Mouse (Mus musculus): ENCODE measurements around the gene Ephb1. TPM values are rescaled to one million over a fixed set of nuclear protein-coding genes. Genes with fewer than 3 reads are reported as not detected.

Gene Ephb1
- polyA plus RNA-seq, 1 experiment from 2014 or later: 38.8 TPM

- Histone ChIP-seq H3K4me2 (no peak overlapping the region), H3K9ac (replicated peaks) (no peak overlapping the region), H3K4me3 (replicated peaks) (no peak overlapping the region), H3K27me3 (replicated peaks) (no peaks in the 10 kb centered on the region), H3K9me3 (replicated peaks) (no peaks in the 10 kb centered on the region), H3K27ac (replicated peaks) (no peak overlapping the region), H3K4me1 (peaks cover 16% of the 10 kb centered on the region), H3K36me3 (no peaks in the 10 kb centered on the region)
- ATAC-seq (ENCODE audit: low FRiP score): no peak
- WGBS: 83% methylated on average over 4 of the region's 4 CpGs
Measured at GRCm38 (mm10) chr9:102300985-102301384, 53.5 kb downstream of the Ephb1 start.

GRCm38 (mm10) chr9:102298741-102299140 is 55.8 kb downstream of the Ephb1 start:
- WGBS: 60% methylated on average over 8 of the region's 8 CpGs
- Histone ChIP-seq H3K27me3 (replicated peaks) (no peaks in the 10 kb centered on the region), H3K27ac (replicated peaks) (no peak overlapping the region)

GRCm38 (mm10) chr9:102297986-102298385 is 56.5 kb downstream of the Ephb1 start:
- H3K4me1 ChIP-seq: 0 out of 2 replicates have a peak, but pooled peaks cover 6% of the 10 kb centered on the region
- ATAC-seq (ENCODE audit: low FRiP score): no peak
- H3K36me3 ChIP-seq: no peaks in the 10 kb centered on the region
- no peak overlapping the region for H3K4me2 ChIP-seq
- H3K27me3 ChIP-seq (replicated peaks): no peaks in the 10 kb centered on the region
- WGBS: 72% methylated on average over 5 of the region's 5 CpGs
- H3K27ac ChIP-seq (replicated peaks): no peak overlapping the region
- no peak overlapping the region for H3K4me3 ChIP-seq (replicated peaks)
- no peak overlapping the region for H3K9ac ChIP-seq (replicated peaks)
- H3K9me3 ChIP-seq (replicated peaks): no peaks in the 10 kb centered on the region

More at GRCm38 (mm10) chr9:102298741-102299140, 55.8 kb downstream of the Ephb1 start:
- H3K4me1 ChIP-seq: peaks cover 7% of the 10 kb centered on the region; the same call in 1 of the 2 replicates
- no peak for ATAC-seq (ENCODE audit: low FRiP score)
- H3K4me2 ChIP-seq: no peak overlapping the region
- no peak overlapping the region for H3K4me3 ChIP-seq (replicated peaks)
- no peaks in the 10 kb centered on the region for H3K9me3 ChIP-seq (replicated peaks)
- H3K9ac ChIP-seq (replicated peaks): no peak overlapping the region
- H3K36me3 ChIP-seq: no peaks in the 10 kb centered on the region

DNA sequence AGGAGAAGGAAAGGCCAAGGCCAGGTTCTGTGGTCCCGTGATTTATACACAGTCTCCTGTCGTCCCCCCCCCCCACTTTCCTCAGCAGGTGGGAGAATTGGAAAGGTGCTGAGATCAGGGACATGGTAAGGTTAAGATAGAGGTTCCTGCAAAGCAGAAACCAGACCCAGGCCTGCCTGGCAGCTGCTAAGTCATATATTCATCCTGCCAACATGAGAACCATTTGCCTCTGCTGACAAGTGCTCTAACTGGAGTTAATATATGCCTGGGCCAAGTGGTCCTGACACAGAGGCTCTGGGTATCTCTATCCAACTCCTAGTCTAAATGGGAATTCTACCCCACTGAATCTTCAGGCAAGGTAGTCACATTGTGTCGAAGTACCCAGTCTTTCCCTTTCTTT is 57.3 kb downstream of the Ephb1 start:
- H3K27ac ChIP-seq (replicated peaks): no peak overlapping the region
- H3K4me1 ChIP-seq: 0 out of 2 replicates have a peak, but pooled peaks cover 6% of the 10 kb centered on the region
- no peak overlapping the region for H3K4me2 ChIP-seq
- H3K36me3 ChIP-seq: no peaks in the 10 kb centered on the region
- H3K9me3 ChIP-seq (replicated peaks): no peaks in the 10 kb centered on the region
- WGBS: 76% methylated on average over 3 of the region's 3 CpGs
- no peak for ATAC-seq (ENCODE audit: low FRiP score)
- no peaks in the 10 kb centered on the region for H3K27me3 ChIP-seq (replicated peaks)
- H3K4me3 ChIP-seq (replicated peaks): no peak overlapping the region
- H3K9ac ChIP-seq (replicated peaks): no peak overlapping the region

DNA sequence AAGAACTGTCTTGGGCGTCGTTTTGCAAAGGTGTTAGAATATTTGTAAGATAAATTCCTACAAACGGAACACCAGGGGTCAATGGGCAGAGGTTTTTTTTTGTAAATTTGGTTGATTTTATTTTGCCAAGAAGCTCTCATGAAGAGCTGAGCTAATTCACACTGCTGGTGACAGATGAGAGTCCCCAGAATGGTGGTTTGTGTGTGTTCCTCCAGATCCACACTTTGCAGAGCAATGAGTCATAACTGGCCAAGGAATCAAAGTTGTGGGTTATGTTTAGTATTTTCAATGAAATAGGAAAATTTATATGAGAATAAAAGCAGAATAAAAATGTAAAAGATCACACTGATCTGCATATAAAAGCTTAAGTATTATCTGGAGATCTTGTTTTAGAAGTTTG is 60.9 kb downstream of the Ephb1 start:
- H3K27me3 ChIP-seq (replicated peaks): no peaks in the 10 kb centered on the region

DNA sequence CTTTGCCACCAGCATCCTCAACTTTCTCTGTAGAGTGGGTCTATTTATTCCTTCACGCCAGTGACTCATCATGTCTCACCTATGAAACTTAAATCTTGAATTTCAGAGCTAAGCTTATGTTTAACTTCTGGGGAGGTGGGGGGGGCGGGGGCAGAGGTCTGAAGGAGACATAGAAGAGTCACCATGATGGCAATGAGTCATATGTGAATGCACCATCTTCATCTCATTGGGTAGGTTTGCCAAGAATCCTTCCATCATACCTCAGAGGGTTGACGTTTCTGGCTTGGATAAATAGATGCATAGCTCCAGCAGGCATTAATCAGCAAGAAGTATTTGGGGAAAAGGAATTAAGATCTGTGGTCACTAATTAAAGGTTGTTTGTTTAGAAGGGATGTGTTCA is 63.3 kb downstream of the Ephb1 start:
- no peak for ATAC-seq (ENCODE audit: low FRiP score)
- Histone ChIP-seq H3K9me3 (replicated peaks) (no peaks in the 10 kb centered on the region), H3K27me3 (replicated peaks) (no peaks in the 10 kb centered on the region), H3K4me1 (peaks cover 19% of the 10 kb centered on the region), H3K9ac (replicated peaks) (no peak overlapping the region), H3K27ac (replicated peaks) (no peak overlapping the region), H3K4me2 (no peak overlapping the region), H3K36me3 (no peaks in the 10 kb centered on the region), H3K4me3 (replicated peaks) (no peak overlapping the region)
- WGBS: 77% methylated on average over 3 of the region's 3 CpGs

More for the DNA sequence above, 60.9 kb downstream of the Ephb1 start:
- 91% methylated on average over 3 of the region's 3 CpGs for WGBS
- ATAC-seq (ENCODE audit: low FRiP score): no peak
- H3K36me3 ChIP-seq: no peaks in the 10 kb centered on the region
- H3K9me3 ChIP-seq (replicated peaks): no peaks in the 10 kb centered on the region
- no peak overlapping the region for H3K27ac ChIP-seq (replicated peaks)
- H3K9ac ChIP-seq (replicated peaks): no peak overlapping the region
- H3K4me3 ChIP-seq (replicated peaks): no peak overlapping the region
- peaks cover 4% of the 10 kb centered on the region; the same call in 1 of the 2 replicates for H3K4me1 ChIP-seq
- no peak overlapping the region for H3K4me2 ChIP-seq

GRCm38 (mm10) chr9:102288356-102288755 is 66.1 kb downstream of the Ephb1 start:
- Histone ChIP-seq H3K9ac (replicated peaks) (no peak overlapping the region), H3K4me3 (replicated peaks) (no peak overlapping the region), H3K27ac (replicated peaks) (no peak overlapping the region), H3K4me2 (no peak overlapping the region), H3K36me3 (0 out of 2 replicates have a peak, but pooled peaks cover 4% of the 10 kb centered on the region), H3K9me3 (replicated peaks) (no peaks in the 10 kb centered on the region), H3K27me3 (replicated peaks) (no peaks in the 10 kb centered on the region), H3K4me1 (peaks cover 16% of the 10 kb centered on the region)
- ATAC-seq (ENCODE audit: low FRiP score): no peak
- 84% methylated on average over 3 of the region's 3 CpGs for WGBS

- Histone ChIP-seq H3K9ac (replicated peaks) (no peak overlapping the region), H3K36me3 (no peaks in the 10 kb centered on the region), H3K4me1 (peaks cover 6% of the 10 kb centered on the region; the same call in 1 of the 2 replicates), H3K9me3 (replicated peaks) (no peaks in the 10 kb centered on the region), H3K4me3 (replicated peaks) (no peak overlapping the region), H3K27ac (replicated peaks) (no peak overlapping the region), H3K27me3 (replicated peaks) (0 out of 2 replicates have a peak, but pooled peaks cover 6% of the 10 kb centered on the region), H3K4me2 (no peak overlapping the region)
- 77% methylated on average over 3 of the region's 3 CpGs for WGBS
- no peak for ATAC-seq (ENCODE audit: low FRiP score)
Measured at GRCm38 (mm10) chr9:102275931-102276330, 78.6 kb downstream of the Ephb1 start.

- no peak for ATAC-seq (ENCODE audit: low FRiP score)
- 0 out of 2 replicates have a peak, but pooled peaks cover 6% of the 10 kb centered on the region for H3K27me3 ChIP-seq (replicated peaks)
- no peak overlapping the region for H3K4me2 ChIP-seq
- H3K27ac ChIP-seq (replicated peaks): no peak overlapping the region
- H3K4me3 ChIP-seq (replicated peaks): no peak overlapping the region
- no peaks in the 10 kb centered on the region for H3K9me3 ChIP-seq (replicated peaks)
- H3K9ac ChIP-seq (replicated peaks): no peak overlapping the region
- peaks cover 14% of the 10 kb centered on the region for H3K4me1 ChIP-seq
- 76% methylated on average over 8 of the region's 8 CpGs for WGBS
- no peaks in the 10 kb centered on the region for H3K36me3 ChIP-seq
Measured at GRCm38 (mm10) chr9:102274016-102274415, 80.5 kb downstream of the Ephb1 start.

- WGBS: 68% methylated on average over 6 of the region's 6 CpGs
- H3K4me1 ChIP-seq: peaks cover 14% of the 10 kb centered on the region
- no peak overlapping the region for H3K27ac ChIP-seq (replicated peaks)
- H3K27me3 ChIP-seq (replicated peaks): 0 out of 2 replicates have a peak, but pooled peaks cover 6% of the 10 kb centered on the region
- no peaks in the 10 kb centered on the region for H3K36me3 ChIP-seq
- ATAC-seq (ENCODE audit: low FRiP score): no peak
- no peak overlapping the region for H3K4me2 ChIP-seq
- H3K4me3 ChIP-seq (replicated peaks): no peak overlapping the region
- H3K9ac ChIP-seq (replicated peaks): no peak overlapping the region
- no peaks in the 10 kb centered on the region for H3K9me3 ChIP-seq (replicated peaks)
Measured at GRCm38 (mm10) chr9:102273469-102273808, 81.1 kb downstream of the Ephb1 start.

DNA sequence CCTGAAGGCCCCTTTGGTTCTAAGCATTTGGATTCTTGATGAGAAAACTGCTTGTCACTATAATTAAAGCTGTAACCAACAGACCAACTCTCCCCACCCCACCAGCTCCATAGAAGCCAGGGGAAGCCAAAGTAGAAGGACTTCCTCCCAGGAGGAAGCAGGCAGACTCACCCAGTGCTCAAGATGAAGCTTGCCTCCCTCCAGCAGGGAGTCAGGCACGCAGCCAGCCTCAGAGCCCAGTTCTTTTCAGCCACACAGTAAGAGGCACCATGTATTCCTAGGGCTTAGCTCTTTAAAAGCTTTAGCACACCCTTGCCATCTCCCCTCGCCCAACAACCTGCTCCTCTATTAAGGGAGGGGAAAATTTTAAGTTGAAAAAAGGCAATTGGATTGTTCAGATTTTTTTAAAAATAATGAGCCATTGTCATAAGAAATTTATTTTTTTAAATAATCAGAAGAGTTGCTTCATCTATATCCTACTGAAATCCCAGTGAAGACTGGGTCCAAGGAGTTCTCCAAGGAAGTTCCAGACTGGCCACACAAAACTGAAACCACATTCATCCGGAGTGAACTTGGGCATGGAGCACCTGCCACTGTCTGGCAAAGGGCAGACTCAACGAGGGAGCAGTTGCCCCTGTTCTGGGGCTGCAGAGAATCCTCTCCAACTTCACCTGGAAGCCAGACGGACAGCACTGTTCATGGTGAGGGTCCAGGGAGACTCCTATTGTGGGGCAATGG is 81.6 kb downstream of the Ephb1 start:
- no peak overlapping the region for H3K4me2 ChIP-seq
- ATAC-seq (ENCODE audit: low FRiP score): no peak
- 69% methylated on average over 5 of the region's 5 CpGs for WGBS
- no peaks in the 10 kb centered on the region for H3K36me3 ChIP-seq
- no peaks in the 10 kb centered on the region for H3K9me3 ChIP-seq (replicated peaks)
- H3K4me1 ChIP-seq: peaks cover 20% of the 10 kb centered on the region
- no peak overlapping the region for H3K9ac ChIP-seq (replicated peaks)
- 0 out of 2 replicates have a peak, but pooled peaks cover 6% of the 10 kb centered on the region for H3K27me3 ChIP-seq (replicated peaks)
- H3K27ac ChIP-seq (replicated peaks): no peak overlapping the region
- H3K4me3 ChIP-seq (replicated peaks): no peak overlapping the region

DNA sequence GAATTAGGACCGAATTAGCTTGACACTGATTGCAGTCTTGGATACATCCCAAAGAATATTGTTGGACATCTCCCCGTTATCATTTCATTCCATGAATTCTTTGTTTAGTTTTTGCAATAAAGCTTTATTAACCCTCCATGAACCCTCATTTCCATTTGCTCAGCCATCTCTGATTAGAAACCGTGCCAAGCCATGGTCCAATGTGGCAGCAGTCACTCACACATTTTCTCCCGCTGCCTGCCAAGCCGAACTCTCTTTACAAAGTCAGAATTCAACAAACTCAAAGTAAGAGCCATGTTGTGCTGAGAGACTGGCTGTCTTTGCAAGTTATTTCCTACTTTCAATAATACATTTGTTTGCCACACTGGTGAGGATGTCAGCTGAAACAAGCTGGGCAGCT is 84.0 kb downstream of the Ephb1 start:
- H3K4me1 ChIP-seq: peaks cover 30% of the 10 kb centered on the region
- no peak overlapping the region for H3K4me2 ChIP-seq
- no peak overlapping the region for H3K4me3 ChIP-seq (replicated peaks)
- H3K9me3 ChIP-seq (replicated peaks): no peaks in the 10 kb centered on the region
- no peak overlapping the region for H3K27ac ChIP-seq (replicated peaks)
- H3K27me3 ChIP-seq (replicated peaks): 0 out of 2 replicates have a peak, but pooled peaks cover 6% of the 10 kb centered on the region
- no peaks in the 10 kb centered on the region for H3K36me3 ChIP-seq
- H3K9ac ChIP-seq (replicated peaks): no peak overlapping the region
- ATAC-seq (ENCODE audit: low FRiP score): no peak
- 64% methylated on average over 5 of the region's 5 CpGs for WGBS
